Comparison of ENCODE assay signal across 16 mouse cellular contexts in the genomic region with DNA sequence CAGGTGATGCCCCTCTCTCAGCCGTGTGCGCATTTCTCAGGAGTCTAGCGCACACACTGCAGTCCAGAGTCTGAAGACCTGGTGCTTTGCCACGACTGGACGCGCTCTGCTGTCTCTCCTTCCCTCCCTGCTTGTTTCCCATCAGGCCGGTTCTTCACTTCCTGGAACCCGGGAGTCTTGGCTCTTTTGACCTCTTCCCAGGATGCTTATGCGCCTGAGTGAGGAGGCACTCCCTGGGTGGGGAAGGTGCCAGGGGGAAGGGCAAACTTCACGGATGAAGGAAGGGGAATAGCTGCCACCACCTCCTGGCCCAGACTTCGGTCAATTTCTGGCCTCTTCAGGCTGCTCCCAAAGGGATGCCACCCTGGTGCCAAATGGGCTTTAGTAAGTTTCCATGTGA.
DNase-seq lines count a peak whose midpoint lies in the region; ATAC-seq and TF ChIP-seq lines count a peak whose summit lies in the region.
"Had no signal": no experiment of that assay in that cellular context is flagged by ENCODE, and none has a peak within 500 bp of the region (broad histone marks: within the 10 kb centered on the region; RNA-seq: fewer than 3 reads in every experiment).

No protein-coding gene starts in this region.

- no peak overlapping the region for H3K4me2 ChIP-seq in kidney, postnatal 0 days (ENCODE audit: low read length)
- H3K4me2 ChIP-seq: embryonic facial prominence, embryonic 13.5 days; hindbrain, embryonic 13.5 days; intestine, embryonic 15.5 days; limb, embryonic 13.5 days; liver, embryonic 15.5 days; midbrain, embryonic 15.5 days had no signal

- 14% methylated on average over 11 of the region's 11 CpGs for WGBS in cerebellum, adult 2 months
- WGBS in kidney, postnatal 0 days: 16% methylated on average over 11 of the region's 11 CpGs

- TF ChIP-seq CTCF in cerebellum, adult 2 months (IDR thresholded peaks at IDR 0.05; ENCODE audit: borderline replicate concordance, insufficient read depth, low read depth, low read length): no peak
- no peak for TF ChIP-seq CTCF in E14TG2a.4 (conservative IDR thresholded peaks at IDR 0.05; ENCODE audit: low read length)
- TF ChIP-seq CTCF in kidney, postnatal 0 days (IDR thresholded peaks at IDR 0.05; ENCODE audit: low read depth): no peak

- ATAC-seq in kidney, postnatal 0 days (replicated peaks; ENCODE audit: low FRiP score, low read depth): peak; percentile 71
- ATAC-seq: intestine, embryonic 15.5 days; lung, postnatal 0 days; midbrain, embryonic 15.5 days had no signal

- no peak overlapping the region for H3K4me3 ChIP-seq in cerebellum, adult 2 months (replicated peaks; ENCODE audit: insufficient read depth, low read depth, low read length)
- peak overlapping the region; percentile 41; the same call in 1 of the 2 replicates for H3K4me3 ChIP-seq in E14TG2a.4 (replicated peaks; ENCODE audit: low read length)
- no peak overlapping the region for H3K4me3 ChIP-seq in kidney, postnatal 0 days (replicated peaks; ENCODE audit: low read depth, low read length)
- H3K4me3 ChIP-seq: embryonic facial prominence, embryonic 13.5 days; hindbrain, embryonic 13.5 days; intestine, embryonic 15.5 days; left cerebral cortex, adult 2 months; limb, embryonic 13.5 days; liver, embryonic 15.5 days; midbrain, embryonic 15.5 days had no signal

- H3K36me3 ChIP-seq in E14TG2a.4 (ENCODE audit: insufficient read depth, low read length): no peaks in the 10 kb centered on the region
- no peaks in the 10 kb centered on the region for H3K36me3 ChIP-seq in kidney, postnatal 0 days (ENCODE audit: insufficient read depth, low read length)
- H3K36me3 ChIP-seq: embryonic facial prominence, embryonic 13.5 days; hindbrain, embryonic 13.5 days; intestine, embryonic 15.5 days; limb, embryonic 13.5 days; liver, embryonic 15.5 days; midbrain, embryonic 15.5 days had no signal

- peaks cover 18% of the 10 kb centered on the region for H3K4me1 ChIP-seq in cerebellum, adult 2 months (ENCODE audit: control insufficient read depth, insufficient read depth, low read length)
- H3K4me1 ChIP-seq in E14TG2a.4 (replicated peaks; ENCODE audit: low read depth, low read length): peaks cover 16% of the 10 kb centered on the region
- H3K4me1 ChIP-seq in kidney, postnatal 0 days (replicated peaks; ENCODE audit: insufficient read depth, low read length): no peaks in the 10 kb centered on the region
- H3K4me1 ChIP-seq: embryonic facial prominence, embryonic 13.5 days; intestine, embryonic 15.5 days; liver, embryonic 15.5 days; midbrain, embryonic 15.5 days had no signal

- H3K9ac ChIP-seq in kidney, postnatal 0 days (ENCODE audit: low read depth, low read length): no peak overlapping the region
- H3K9ac ChIP-seq: embryonic facial prominence, embryonic 13.5 days; hindbrain, embryonic 13.5 days; intestine, embryonic 15.5 days; limb, embryonic 13.5 days; liver, embryonic 15.5 days; midbrain, embryonic 15.5 days had no signal

- H3K27ac ChIP-seq in cerebellum, adult 2 months (ENCODE audit: insufficient read depth, low read length): no peak overlapping the region
- peak overlapping the region; percentile 60; the same call in 1 of the 2 replicates for H3K27ac ChIP-seq in kidney, postnatal 0 days
- H3K27ac ChIP-seq: embryonic facial prominence, embryonic 13.5 days; hindbrain, embryonic 13.5 days; intestine, embryonic 15.5 days; left cerebral cortex, adult 2 months; limb, embryonic 13.5 days; liver, embryonic 15.5 days; midbrain, embryonic 15.5 days had no signal

- no peaks in the 10 kb centered on the region for H3K27me3 ChIP-seq in cerebellum, adult 2 months (ENCODE audit: control insufficient read depth, insufficient read depth, low read length)
- H3K27me3 ChIP-seq in E14TG2a.4 (ENCODE audit: insufficient read depth, low read length): peaks cover 30% of the 10 kb centered on the region
- no peaks in the 10 kb centered on the region for H3K27me3 ChIP-seq in kidney, postnatal 0 days (ENCODE audit: insufficient read depth, low read length)
- H3K27me3 ChIP-seq: intestine, embryonic 15.5 days; liver, embryonic 15.5 days; midbrain, embryonic 15.5 days had no signal

- DNase-seq in cerebellum, adult 2 months: peak; percentile 22 to 32
- DNase-seq in cerebellum, postnatal 14 days: no peak
- peak; percentile 16 to 36 for DNase-seq in cerebellum, postnatal 10 days
- peak; percentile 50 for DNase-seq in kidney, postnatal 0 days (ENCODE audit: low spot score)
- no peak for DNase-seq in layer of hippocampus, postnatal 10 days (ENCODE audit: low spot score in 2 of 2)
- DNase-seq in Muller cell, postnatal 12 days (ENCODE audit: inconsistent ontology term): no peak
- DNase-seq: B cell, adult 2 months had no signal

- no peak for TF ChIP-seq POLR2A in cerebellum, adult 2 months (IDR thresholded peaks at IDR 0.05; ENCODE audit: borderline replicate concordance, insufficient read depth, low read length)

- H3K9me3 ChIP-seq in E14TG2a.4 (ENCODE audit: low read length): no peaks in the 10 kb centered on the region
- H3K9me3 ChIP-seq in kidney, postnatal 0 days (replicated peaks; ENCODE audit: low read length): no peaks in the 10 kb centered on the region
- H3K9me3 ChIP-seq: hindbrain, embryonic 13.5 days; intestine, embryonic 15.5 days; limb, embryonic 13.5 days; liver, embryonic 15.5 days; midbrain, embryonic 15.5 days had no signal

Comparison
In these comparisons a context has a peak if more than half of its experiments do, and no peak if none do; other contexts are left out.
1. DNase-seq: peak in cerebellum, adult 2 months (2 of 2), cerebellum, postnatal 10 days (2 of 2) and kidney, postnatal 0 days (single experiment); none in cerebellum, postnatal 14 days (0 of 2), layer of hippocampus, postnatal 10 days (0 of 2) and Muller cell, postnatal 12 days (single experiment).